Mouse (Mus musculus) liver, postnatal 0 days (tissue): ENCODE measurements around the gene 5330417C22Rik.

Experiments
- CTCF ChIP-seq: sonication (generic); IDR thresholded peaks from 2 replicates; pipeline ENCODE4 v1.5.1; 2016; ENCODE audit warnings: antibody characterized with exemption, low read depth
- EP300 ChIP-seq: IDR thresholded peaks from 2 replicates; pipeline ENCODE4 v1.6.1; 2016; ENCODE audit warnings: antibody characterized with exemption, low read depth, mild to moderate bottlenecking

DNA sequence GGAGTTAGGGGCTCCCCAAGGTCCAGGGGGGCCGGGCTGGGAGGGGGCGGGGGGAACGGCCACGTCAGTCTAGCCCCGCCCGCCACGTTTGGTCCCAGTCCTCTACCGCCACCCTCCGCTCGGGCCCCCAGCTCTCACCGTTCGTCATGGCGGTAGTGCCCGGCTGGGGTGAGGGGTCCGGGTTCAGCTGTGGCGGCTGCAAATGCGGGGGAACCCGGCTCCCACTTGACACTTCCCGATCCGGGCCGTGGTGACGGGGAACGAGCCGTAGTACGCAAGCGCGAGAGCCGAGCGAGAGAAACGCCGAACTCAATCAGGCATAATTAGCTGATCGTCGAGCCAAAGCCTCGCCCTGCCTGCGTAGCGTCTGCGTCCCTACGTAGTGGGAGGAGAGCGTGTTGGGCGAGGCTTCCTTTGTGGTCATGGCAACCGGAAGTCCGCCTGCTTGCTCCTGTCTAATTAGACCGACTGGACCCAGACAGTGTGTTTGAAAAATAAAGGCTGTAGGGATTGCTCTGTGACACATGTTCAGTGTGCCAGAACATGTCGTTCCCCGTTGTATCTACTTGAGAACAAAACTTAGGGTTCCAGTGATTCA lies 25.9 kb upstream of the 5330417C22Rik start, which contains the start of gene Tmem167b:
- TF ChIP-seq CTCF (no peak), EP300 (no peak)
